Mouse (Mus musculus) CH12.LX (cell line): ENCODE results near the gene Ifna5. TPM values are rescaled to one million over a fixed set of nuclear protein-coding genes. Genes with fewer than 3 reads are reported as not detected.
"Not testable (repeated sequence)": the region's sequence is repeated elsewhere in the genome, so short reads cannot be mapped to it uniquely, and the experiment has no call there.

Source experiments
- DNase-seq: peaks from one replicate; pipeline ENCODE4 v3.0.0-alpha.2; 2013; ENCODE audit errors: extremely low read depth
- H3K27ac ChIP-seq: 2 replicates; pipeline ENCODE4 v1.5.1; 2012; ENCODE audit warnings: low read depth, mild to moderate bottlenecking, control low read depth, moderate library complexity; ENCODE audit not compliant: insufficient read depth
- H3K27me3 ChIP-seq: replicated peaks from 2 replicates; pipeline ENCODE3; 2012; ENCODE audit warnings: inconsistent platforms
- H3K36me3 ChIP-seq, 2 experiments: replicated peaks in 1 of 2; 2 replicates each; pipeline versions ENCODE3 to v1.6.1; 2012; ENCODE audit warnings: inconsistent platforms in 1 of 2, low read length in 1 of 2, mild to moderate bottlenecking in 1 of 2, mixed read lengths in 1 of 2, moderate library complexity in 1 of 2; ENCODE audit not compliant: control insufficient read depth in 1 of 2, insufficient read depth in 1 of 2
- H3K4me1 ChIP-seq, 2 experiments: 2 replicates each; pipeline ENCODE4 v1.6.1; 2012; ENCODE audit warnings: inconsistent platforms in 1 of 2, moderate library complexity in 1 of 2; ENCODE audit not compliant: insufficient read depth in 2 of 2, control insufficient read depth in 1 of 2
- H3K4me2 ChIP-seq: 2 replicates; pipeline ENCODE4 v1.6.1; 2012; ENCODE audit warnings: low read depth, mild to moderate bottlenecking, control low read depth; ENCODE audit not compliant: poor library complexity, insufficient read depth, severe bottlenecking
- H3K4me3 ChIP-seq, 3 experiments: fragments of 150-350 bp in 1 of 3; sonication (generic) in 1 of 3; replicated peaks in 1 of 3; 2 replicates each; pipeline versions ENCODE3 to v1.5.1; 2011 to 2012; ENCODE audit warnings: low read depth in 2 of 3, low read length in 2 of 3, mild to moderate bottlenecking in 2 of 3, moderate library complexity in 2 of 3, control low read depth in 1 of 3, improper control_type of control experiment in 1 of 3, inconsistent platforms in 1 of 3, mixed read lengths in 1 of 3; ENCODE audit not compliant: poor library complexity in 1 of 3
- H3K79me2 ChIP-seq: replicated peaks from 2 replicates; pipeline ENCODE4 v1.6.1; 2012; ENCODE audit warnings: mild to moderate bottlenecking, moderate library complexity; ENCODE audit not compliant: control insufficient read depth, poor library complexity, insufficient read depth, severe bottlenecking; ENCODE audit errors: extremely low read depth
- H3K9ac ChIP-seq: 2 replicates; pipeline ENCODE4 v1.6.1; 2012; ENCODE audit warnings: low read depth, mild to moderate bottlenecking, control low read depth, moderate library complexity; ENCODE audit not compliant: insufficient read depth
- H3K9me3 ChIP-seq: replicated peaks from 2 replicates; pipeline ENCODE3; 2012; ENCODE audit warnings: low read length, inconsistent platforms, mixed read lengths
- CTCF ChIP-seq, 2 experiments: IDR thresholded peaks in 1 of 2; conservative IDR thresholded peaks in 1 of 2; 2 replicates each; pipeline ENCODE4 v1.5.1; 2011 to 2012; ENCODE audit warnings: low read depth in 2 of 2, low read length in 2 of 2, improper control_type of control experiment in 1 of 2, inconsistent platforms in 1 of 2, mild to moderate bottlenecking in 1 of 2, moderate library complexity in 1 of 2
- dilution Hi-C: fragments of 300-500 bp; cut with MboI; formaldehyde crosslinking; loops from 2 replicates; pipeline ENCODE4 v1.14.3; 2020; ENCODE audit warnings: low sequenced_read_pairs; ENCODE audit not compliant: extremely low pct_unique_long_range_greater_than_20kb, extremely low pct_ligation_motif_present
- in situ Hi-C: fragments of 300-500 bp; cut with MboI; formaldehyde crosslinking; loops from 3 replicates; pipeline ENCODE4 v1.14.3; 2019; ENCODE audit warnings: low sequenced_read_pairs, low pct_ligation_motif_present, low pct_unique_long_range_greater_than_20kb, mixed read lengths
- polyA plus RNA-seq: library from polyadenylated mRNA; unstranded; fragments of >175 nt; gene quantifications from 2 replicates; pipeline ENCODE4 v1.2.1, GENCODE M21; 2012; ENCODE audit warnings: low read depth; ENCODE audit not compliant: insufficient read length
- total RNA-seq, 2 experiments: library from RNA; depleted of rRNA; stranded (reverse); fragments of 300-350 nt in 1 of 2; fragments of >200 nt in 1 of 2; gene quantifications; 2 replicates each; pipeline ENCODE4 v1.2.3; 2012 to 2014

Ifna5 gene
- total RNA-seq (2012; rRNA removed) (not detected in 2 replicates), total RNA-seq (2014; rRNA removed) (not detected in 2 replicates), polyA plus RNA-seq (not detected in 2 replicates)

GRCm38 (mm10) chr4:88835225-88835624 lies at the start of gene Ifna5:
Gene Ifna5 (plus strand): TSS chr4:88835525.
- H3K9ac ChIP-seq, H3K36me3 ChIP-seq, H3K4me1 ChIP-seq, DNase-seq, H3K79me2 ChIP-seq, H3K4me2 ChIP-seq, H3K27ac ChIP-seq, in situ Hi-C loops, H3K4me3 ChIP-seq, dilution Hi-C loops, H3K9me3 ChIP-seq: not testable (repeated sequence)
- H3K27me3 ChIP-seq: peaks cover 32% of the 10 kb centered on the region

- in situ Hi-C loops, DNase-seq, H3K36me3 ChIP-seq, dilution Hi-C loops, H3K27me3 ChIP-seq, H3K27ac ChIP-seq, H3K9ac ChIP-seq, H3K4me3 ChIP-seq, H3K79me2 ChIP-seq, H3K9me3 ChIP-seq, H3K4me1 ChIP-seq, H3K4me2 ChIP-seq: not testable (repeated sequence)
- TF ChIP-seq CTCF (conservative IDR thresholded peaks at IDR 0.05 in 1 of 2, IDR thresholded peaks at IDR 0.05 in 1 of 2; ENCODE audit: low read depth in 2 of 2, low read length in 2 of 2): peak in 1 of 2 experiments; percentile 28; a peak in 2 of 4 replicates
Measured at GRCm38 (mm10) chr4:88788402-88788801, 46.9 kb upstream of the Ifna5 start, which contains the start of gene Gm13277. Gene Gm13277 (plus strand): TSS chr4:88788632.

- DNase-seq, H3K4me3 ChIP-seq, H3K79me2 ChIP-seq, H3K9ac ChIP-seq, H3K27ac ChIP-seq, dilution Hi-C loops, H3K27me3 ChIP-seq, H3K4me1 ChIP-seq, H3K9me3 ChIP-seq, H3K4me2 ChIP-seq, H3K36me3 ChIP-seq, in situ Hi-C loops: not testable (repeated sequence)
Measured at GRCm38 (mm10) chr4:88791250-88791649, 44.1 kb upstream of the Ifna5 start, which contains the start of gene Gm13278. Gene Gm13278 (plus strand): TSS chr4:88791550.

GRCm38 (mm10) chr4:88793936-88794675 lies 41.2 kb upstream of the Ifna5 start, which contains the start of gene Gm13275:
Gene Gm13275 (plus strand): TSS chr4:88794487.
- H3K9ac ChIP-seq, H3K4me3 ChIP-seq, in situ Hi-C loops, H3K79me2 ChIP-seq, DNase-seq, H3K27me3 ChIP-seq, H3K9me3 ChIP-seq, H3K27ac ChIP-seq, H3K36me3 ChIP-seq, H3K4me1 ChIP-seq, dilution Hi-C loops, H3K4me2 ChIP-seq: not testable (repeated sequence)

- dilution Hi-C loops, H3K27me3 ChIP-seq, H3K9ac ChIP-seq, in situ Hi-C loops, H3K4me2 ChIP-seq, H3K4me1 ChIP-seq, H3K4me3 ChIP-seq, H3K9me3 ChIP-seq, H3K27ac ChIP-seq, H3K36me3 ChIP-seq, H3K79me2 ChIP-seq, DNase-seq: not testable (repeated sequence)
Measured at GRCm38 (mm10) chr4:88797097-88797496, 38.2 kb upstream of the Ifna5 start, which contains the start of gene Gm13279. Gene Gm13279 (plus strand): TSS chr4:88797397.

GRCm38 (mm10) chr4:88799365-88799764 lies 36.0 kb upstream of the Ifna5 start, which contains the start of gene Gm13285:
Gene Gm13285 (plus strand): TSS chr4:88799665.
- H3K79me2 ChIP-seq, DNase-seq, H3K4me2 ChIP-seq, H3K27ac ChIP-seq, in situ Hi-C loops, H3K4me1 ChIP-seq, H3K9me3 ChIP-seq, H3K9ac ChIP-seq, H3K27me3 ChIP-seq, dilution Hi-C loops, H3K36me3 ChIP-seq, H3K4me3 ChIP-seq: not testable (repeated sequence)
